Mouse (Mus musculus): ENCODE data around the gene Dpp3. TPM values are rescaled to one million over a fixed set of nuclear protein-coding genes. Genes with fewer than 3 reads are reported as not detected.
"Not testable (repeated sequence)": the region's sequence is repeated elsewhere in the genome, so short reads cannot be mapped to it uniquely, and the experiment has no call there.

Gene Dpp3
- total RNA-seq, 2 experiments from 2014 or later, result 25.8 to 28.4 TPM

DNA sequence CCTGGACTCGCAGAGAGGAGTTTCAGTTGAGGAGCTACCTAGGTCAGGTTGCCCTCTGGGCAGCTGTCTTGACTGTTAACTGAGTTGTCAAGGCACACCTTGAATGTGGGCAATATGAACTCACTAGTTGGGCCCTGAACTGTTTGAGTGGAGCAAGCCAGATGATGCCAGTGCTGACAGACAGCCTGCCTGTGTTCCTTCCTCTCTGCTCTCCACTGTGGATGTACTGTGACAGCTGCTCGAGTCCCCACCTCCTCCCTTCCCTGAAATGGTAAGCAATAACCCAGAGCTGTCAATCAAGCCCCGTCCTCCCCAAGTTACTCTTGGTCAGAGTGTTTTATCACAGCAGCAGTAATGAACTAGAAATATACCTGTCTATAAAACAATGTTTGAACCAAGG, 28.2 kb downstream of the Dpp3 start:
- no peak for DNase-seq
- intact Hi-C loops (cut with DNase I; ENCODE audit: low total_unique reads), result no loop called here

DNA sequence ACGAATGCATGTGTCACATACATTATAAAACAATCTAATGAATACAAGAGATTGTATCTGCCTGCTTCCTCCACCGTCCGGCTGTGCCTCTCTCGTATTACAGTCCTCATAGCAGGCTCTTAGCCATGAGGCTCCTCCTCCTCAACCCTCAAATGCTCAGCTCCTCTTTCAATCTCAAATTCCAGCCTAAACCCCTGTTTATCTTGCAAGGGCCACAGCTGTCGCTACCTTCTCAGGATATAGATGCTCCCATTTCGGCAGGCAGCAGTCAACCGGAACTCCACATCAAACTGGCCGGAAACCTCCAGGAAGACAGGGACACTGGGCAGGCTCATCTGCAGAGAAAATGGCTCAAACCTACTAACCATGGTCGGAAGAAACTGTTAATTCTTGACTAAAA, 29.1 kb downstream of the Dpp3 start:
- intact Hi-C loops (cut with DNase I; ENCODE audit: low total_unique reads), result no loop called here

DNA sequence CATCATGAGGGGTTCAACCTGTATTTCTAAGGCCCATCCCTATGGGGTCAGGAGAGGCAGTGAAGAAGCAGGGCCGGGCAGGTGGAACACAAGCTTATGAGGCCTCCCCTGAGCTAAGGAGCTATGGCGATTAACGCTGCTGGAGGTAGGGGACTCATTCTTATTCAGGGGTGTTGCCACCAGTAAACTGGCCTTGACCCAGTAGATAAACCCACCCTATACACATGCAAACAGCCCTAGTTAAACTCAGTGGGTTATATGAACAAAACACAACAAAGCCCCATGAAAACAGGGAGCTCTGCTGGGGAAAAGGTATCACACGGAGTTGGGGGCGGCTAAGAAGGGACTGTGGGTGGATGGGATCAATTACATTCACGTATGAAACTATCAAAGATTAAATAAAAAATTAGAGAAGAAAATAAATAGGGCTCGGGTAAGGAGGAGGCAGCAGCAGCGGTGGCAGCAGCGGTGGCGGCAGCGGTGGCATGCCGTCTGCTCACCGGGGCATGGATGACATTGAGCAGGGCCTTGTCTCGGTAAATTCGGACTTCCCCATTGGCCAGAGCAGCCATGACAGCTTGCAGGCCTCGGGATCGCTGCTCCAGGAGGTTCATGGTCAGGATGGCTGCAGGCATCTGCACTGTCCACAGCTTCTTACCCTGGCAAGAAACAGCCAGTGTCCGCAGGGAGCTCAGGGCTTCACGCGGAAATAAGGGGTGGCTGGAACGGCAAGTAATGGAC, 31.1 kb downstream of the Dpp3 start:
- intact Hi-C loops (cut with DNase I; ENCODE audit: low total_unique reads), result no loop called here
- no peak for DNase-seq

More for the DNA sequence above, 29.1 kb downstream of the Dpp3 start:
- no peak for DNase-seq

DNA sequence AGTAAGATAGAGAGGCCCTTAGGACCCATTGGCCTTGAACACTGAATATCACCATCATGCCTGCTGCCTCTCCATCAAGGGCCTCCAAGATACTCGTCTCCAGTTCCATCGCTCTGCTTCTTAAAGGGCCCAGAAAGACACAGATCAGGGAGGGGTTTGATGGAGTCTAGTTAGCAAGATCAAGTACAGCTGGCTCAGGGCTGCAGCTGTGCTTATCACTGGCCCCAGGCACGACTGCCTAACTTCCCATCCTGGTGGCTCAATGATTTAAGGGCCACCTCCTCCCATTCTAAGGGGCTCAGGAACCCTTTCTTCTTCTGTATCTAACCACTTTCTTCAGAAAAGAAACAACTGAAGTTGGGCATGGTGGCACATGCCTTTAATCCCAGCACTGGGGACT, 36.3 kb downstream of the Dpp3 start:
- intact Hi-C loops (cut with DNase I; ENCODE audit: low total_unique reads), result no loop called here
- DNase-seq, result no peak

DNA sequence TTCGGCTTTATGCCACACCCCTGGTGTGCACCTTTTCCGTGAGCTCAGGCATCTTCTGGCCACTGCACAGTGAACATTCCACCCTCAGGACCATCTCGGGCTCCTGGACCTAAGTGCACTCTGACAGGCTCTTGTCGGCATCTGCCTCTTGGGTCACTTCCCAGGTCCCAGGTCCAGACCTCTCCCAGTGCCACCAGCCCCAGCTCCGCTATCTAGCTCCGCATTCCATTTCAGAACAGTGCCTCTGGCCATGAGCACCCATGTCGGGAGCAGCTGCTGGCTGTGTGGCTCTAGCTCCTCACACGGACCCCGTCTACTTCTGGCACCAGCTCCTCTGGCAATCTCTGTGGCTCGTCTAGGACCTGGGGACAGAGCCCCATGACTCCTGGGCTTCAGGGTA, 38.3 kb downstream of the Dpp3 start:
- intact Hi-C loops (cut with DNase I; ENCODE audit: low total_unique reads), result no loop called here
- no peak for DNase-seq

DNA sequence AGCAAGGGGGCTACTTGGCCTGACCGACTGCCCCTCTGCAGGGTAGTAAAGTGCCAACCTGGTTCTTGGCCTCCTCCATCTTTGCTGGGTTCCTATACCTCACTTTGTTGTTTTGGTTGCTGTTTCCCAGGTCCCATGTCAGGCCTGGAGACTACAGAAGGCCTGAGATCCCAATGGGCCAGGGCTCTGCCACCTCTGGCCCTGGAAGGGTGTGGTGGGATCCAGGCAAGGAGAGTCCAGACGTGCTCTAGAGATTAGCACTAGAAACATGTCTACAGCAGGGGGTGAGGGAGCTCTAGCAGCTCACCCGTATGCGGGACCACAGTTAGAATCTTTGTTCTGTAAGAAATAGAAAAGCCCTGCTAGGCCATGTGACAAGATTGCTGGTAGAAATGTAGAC, 44.1 kb downstream of the Dpp3 start:
- intact Hi-C loops (cut with DNase I; ENCODE audit: low total_unique reads), result no loop called here
- no peak for DNase-seq

DNA sequence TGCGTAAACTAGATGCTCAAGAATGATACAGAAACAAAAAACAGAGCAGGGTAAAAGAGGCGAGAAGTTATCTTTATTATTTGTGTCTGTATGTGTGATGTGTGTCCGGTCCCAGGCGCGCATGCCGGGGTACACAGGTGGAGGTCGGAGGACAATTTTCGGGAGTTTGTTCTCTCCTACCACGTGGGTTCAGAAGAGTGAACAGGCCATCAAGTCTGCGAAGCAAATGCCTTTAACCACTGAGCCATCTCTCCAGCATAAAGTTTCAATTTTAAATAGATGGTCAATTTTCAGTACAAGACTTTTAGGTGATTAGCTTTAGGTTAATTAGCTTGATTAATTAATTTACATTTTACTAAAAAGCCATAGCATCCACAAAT, 48.8 kb downstream of the Dpp3 start:
- intact Hi-C loops (cut with DNase I; ENCODE audit: low total_unique reads), result no loop called here
- DNase-seq, result no peak

DNA sequence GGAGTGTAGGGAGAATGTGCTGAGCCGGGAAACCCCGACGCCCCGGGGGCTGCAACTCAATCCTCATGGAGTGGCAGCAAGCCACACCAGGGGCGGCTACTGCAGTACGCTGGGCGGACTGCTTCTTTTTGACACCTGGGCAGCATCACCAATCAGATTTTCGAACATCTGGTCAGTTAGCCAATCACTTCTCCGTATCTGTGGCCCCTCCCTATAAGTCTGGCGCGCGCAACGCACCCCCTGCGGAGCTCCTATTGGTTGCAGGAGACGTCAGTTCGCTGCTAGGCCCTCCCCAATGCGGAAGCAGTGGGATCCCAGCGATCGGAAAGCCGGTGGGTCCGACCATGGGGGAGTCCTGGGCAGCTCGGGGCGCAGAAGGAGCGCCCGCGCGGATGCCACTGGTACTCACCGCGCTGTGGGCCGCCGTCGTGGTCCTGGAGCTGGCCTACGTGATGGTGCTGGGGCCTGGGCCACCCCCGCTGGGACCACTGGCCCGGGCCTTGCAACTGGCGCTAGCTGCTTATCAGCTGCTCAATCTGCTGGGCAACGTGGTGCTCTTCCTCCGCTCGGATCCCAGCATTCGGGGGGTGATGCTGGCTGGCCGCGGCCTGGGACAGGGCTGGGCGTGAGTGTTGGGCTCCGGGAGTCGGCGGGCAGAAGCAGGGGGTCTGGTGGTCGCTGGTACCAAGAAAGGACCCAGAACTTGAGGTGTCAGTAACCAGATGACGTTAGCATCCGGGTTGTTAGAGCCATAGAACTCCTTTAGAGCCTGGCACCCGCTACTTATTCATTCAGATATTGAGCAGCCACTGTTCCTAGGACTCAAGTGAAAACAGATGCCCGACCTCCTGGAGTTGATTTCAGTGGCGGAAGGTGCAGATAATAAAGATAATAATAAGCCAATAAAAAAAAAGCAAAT, 49.4 kb downstream of the Dpp3 start, which contains the start of gene Zdhhc24:
Zdhhc24 (plus strand) TSS at position 264 of the 919 bp plus-strand sequence.
- peak; percentile 94 for DNase-seq
- intact Hi-C loops (cut with DNase I; ENCODE audit: low total_unique reads), result no loop called here

DNA sequence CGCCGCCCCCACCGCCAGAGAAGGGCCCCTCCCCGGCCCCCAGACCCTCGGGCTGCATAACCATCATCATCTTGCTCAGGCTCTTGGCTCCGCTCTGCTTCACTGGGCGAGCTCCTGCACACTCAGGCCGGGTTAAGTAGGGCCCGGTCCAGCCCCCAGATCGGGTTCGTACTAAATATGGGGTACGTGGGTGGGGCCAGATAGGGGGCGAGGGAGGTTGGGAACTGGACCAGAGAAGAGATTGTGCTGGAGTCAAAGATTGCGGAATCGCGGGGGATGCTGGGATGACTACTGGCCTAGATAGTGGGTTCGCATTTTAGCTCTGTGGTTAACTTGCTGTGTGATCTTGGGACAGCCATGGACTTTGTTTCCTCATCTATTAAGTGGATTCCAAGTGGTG, 50.3 kb downstream of the Dpp3 start, which contains the start of gene Actn3:
Actn3 (minus strand) TSS at position 125 of the 400 bp plus-strand sequence.
- DNase-seq, result peak; percentile 74
- intact Hi-C loops (cut with DNase I; ENCODE audit: low total_unique reads), result no loop called here

DNA sequence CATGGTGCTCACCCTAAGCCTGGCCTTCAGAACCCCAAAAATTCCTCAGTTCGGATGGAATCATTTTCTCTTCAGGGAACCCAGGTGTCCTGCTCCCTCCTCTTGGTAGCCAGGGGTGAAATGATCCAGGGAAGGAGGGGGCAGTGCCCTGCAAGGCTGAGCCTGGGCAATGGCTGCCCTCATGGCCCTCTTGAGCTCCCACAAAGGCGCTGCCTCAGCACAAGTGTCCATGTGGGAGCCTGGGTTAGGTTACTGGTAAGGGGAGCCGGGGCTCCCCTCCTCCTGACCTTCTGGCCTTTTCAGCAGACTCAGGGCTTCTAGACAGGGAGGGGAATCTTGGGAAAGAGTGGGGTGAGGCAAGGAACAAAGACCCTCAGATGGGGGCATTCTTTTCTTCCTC, 51.3 kb downstream of the Dpp3 start:
- DNase-seq, result peak; percentile 63
- intact Hi-C loops (cut with DNase I; ENCODE audit: low total_unique reads), result no loop called here

DNA sequence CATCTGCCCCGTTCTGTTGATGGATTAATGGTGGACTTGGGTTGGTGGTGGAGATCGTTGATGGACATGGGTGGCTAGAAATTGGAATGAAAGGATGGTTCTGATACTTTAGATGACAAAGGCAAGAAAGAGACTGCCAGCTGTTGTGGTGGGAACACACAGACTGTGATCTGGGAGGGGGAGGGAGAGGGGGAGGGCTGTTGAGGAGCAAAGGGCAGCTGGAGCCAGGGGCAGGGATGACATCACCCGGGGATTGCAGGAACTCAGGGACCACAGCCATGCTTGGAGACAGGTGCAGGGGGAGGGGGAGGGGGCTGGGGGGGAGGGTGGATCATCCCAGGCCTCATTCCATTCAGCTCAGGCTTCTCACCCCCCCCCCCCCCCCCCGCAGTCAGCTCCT, 51.8 kb downstream of the Dpp3 start:
- DNase-seq, result peak; percentile 59
- intact Hi-C loops (cut with DNase I; ENCODE audit: low total_unique reads), result no loop called here

DNA sequence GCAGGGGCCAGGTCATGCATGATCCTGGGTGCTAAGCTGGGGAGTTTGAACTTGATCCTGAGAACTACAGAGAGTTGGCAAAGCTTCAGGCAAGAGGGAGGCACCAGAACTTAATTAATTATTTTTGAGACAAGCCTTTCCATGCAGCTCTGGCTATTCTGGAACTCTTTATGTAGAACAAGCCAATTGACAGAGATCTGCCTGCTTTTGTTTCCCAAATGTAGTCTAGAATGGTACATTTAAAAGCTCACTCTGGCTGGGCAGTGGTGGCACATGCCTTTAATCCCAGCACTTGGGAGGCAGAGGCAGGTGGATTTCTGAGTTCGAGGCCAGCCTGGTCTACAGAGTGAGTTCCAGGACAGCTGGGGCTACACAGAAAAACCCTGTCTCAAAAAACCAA, 53.5 kb downstream of the Dpp3 start:
- DNase-seq; intact Hi-C loops (cut with DNase I; ENCODE audit: low total_unique reads): not testable (repeated sequence)

DNA sequence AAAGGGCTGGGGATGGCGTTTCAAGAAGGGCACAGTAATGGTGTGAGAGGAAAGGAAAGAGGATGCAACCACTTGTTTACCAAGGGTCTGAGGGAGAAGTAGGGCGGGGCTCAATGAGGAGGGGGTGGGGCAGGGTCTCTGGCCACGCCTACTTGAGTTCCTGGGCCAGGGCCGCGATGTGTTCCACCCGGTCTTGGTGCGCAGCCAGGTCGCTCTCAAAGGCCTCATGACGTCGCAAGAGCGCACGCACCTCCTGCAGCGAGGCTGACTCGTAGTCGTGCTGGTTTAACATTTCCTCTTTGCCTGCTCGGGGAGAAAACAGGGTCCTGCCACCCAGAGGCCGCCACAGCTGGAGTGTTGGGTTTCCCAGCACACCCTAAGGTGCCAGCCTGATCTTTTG, 62.9 kb downstream of the Dpp3 start:
- intact Hi-C loops (cut with DNase I; ENCODE audit: low total_unique reads), result no loop called here
- peak; percentile 46 for DNase-seq

DNA sequence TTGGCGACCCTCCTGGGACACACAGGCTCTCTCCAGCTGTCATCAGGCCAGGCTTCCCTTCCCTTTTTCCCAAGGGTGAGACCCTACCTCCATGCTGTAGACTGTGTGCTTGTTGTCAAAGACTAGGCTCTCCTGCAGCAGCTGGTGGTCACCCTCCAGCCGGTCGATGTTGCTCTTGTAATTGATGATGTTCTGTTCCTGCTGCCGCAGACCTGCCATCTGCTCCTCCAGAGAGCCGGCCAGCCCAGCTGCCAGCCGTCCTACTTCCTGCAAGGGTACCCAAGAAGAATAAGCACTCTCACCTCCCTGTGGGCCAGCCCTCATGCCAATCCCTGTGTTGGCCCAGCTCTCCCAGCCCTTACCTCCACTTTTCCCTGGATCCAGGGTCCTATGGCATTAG, 65.0 kb downstream of the Dpp3 start:
- no peak for DNase-seq
- intact Hi-C loops (cut with DNase I; ENCODE audit: low total_unique reads), result no loop called here

DNA sequence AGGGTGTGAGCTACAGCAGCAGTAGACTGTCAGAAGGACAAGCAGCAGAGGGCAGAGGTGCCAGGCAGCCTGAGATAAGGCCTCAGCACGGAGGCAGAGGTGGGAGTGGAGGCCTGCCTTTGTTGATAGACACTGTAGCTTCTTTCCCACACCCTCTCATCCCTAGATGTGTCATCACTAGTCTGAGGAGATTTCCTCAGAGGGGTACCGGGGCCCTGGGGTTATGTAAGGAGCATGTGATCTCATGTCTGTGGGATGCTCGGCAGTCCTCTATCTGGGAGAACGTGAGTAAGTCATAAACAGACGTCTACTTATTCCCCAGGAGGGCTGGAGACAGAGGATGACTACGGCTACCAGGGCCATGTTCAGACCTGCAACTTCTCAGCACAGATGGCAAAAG, 69.0 kb downstream of the Dpp3 start:
- DNase-seq, result no peak
- intact Hi-C loops (cut with DNase I; ENCODE audit: low total_unique reads), result no loop called here

Other genes starting within 250 kb of the Dpp3 start
- under 1 TPM; 0.12 to 0.71 TPM for gene Gm960, start 229.6 kb downstream of the Dpp3 start, total RNA-seq (2021)
- gene Sptbn2, start 217.1 kb downstream of the Dpp3 start, total RNA-seq (2021), result under 1 TPM; 0.23 to 0.40 TPM
- 1 to 10 TPM; 2.5 to 3.4 TPM for gene Rbm4b, start 171.8 kb downstream of the Dpp3 start, total RNA-seq (2021)
- gene Rbm4, start 134.4 kb downstream of the Dpp3 start, total RNA-seq (2021), result 10 to 100 TPM; 32.3 to 36.9 TPM
- 10 to 100 TPM in 1 of 2 experiments, 1 to 10 TPM in 1; 9.0 to 11.9 TPM for gene Gm21992, start 116.7 kb downstream of the Dpp3 start, total RNA-seq (2021)
- 10 to 100 TPM; 13.6 to 13.9 TPM for gene Rbm14, start 116.7 kb downstream of the Dpp3 start, total RNA-seq (2021)
- gene Ccs, start 89.0 kb downstream of the Dpp3 start, total RNA-seq (2021), result 10 to 100 TPM; 31.4 to 34.1 TPM
- gene Ccdc87, start 88.9 kb downstream of the Dpp3 start, total RNA-seq (2021), result not detected
- gene Ctsf, start 73.2 kb downstream of the Dpp3 start, total RNA-seq (2021), result 10 to 100 TPM; 29.5 to 38.2 TPM
- gene Actn3, start 50.4 kb downstream of the Dpp3 start, total RNA-seq (2021), result 1,000 to 10,000 TPM; 5,946 to 6,289 TPM
- 1 to 10 TPM; 3.3 to 3.7 TPM for gene Zdhhc24, start 49.6 kb downstream of the Dpp3 start, total RNA-seq (2021)
- gene Bbs1, start 21.7 kb downstream of the Dpp3 start, total RNA-seq (2021), result 1 to 10 TPM; 3.0 to 3.1 TPM
- under 1 TPM; 0.60 to 0.96 TPM for gene Peli3, start 14.8 kb upstream of the Dpp3 start, total RNA-seq (2021)
- gene Mrpl11, start 33.9 kb upstream of the Dpp3 start, total RNA-seq (2021), result 10 to 100 TPM; 51.5 to 52.3 TPM
- gene Npas4, start 62.0 kb upstream of the Dpp3 start, total RNA-seq (2021), result not detected
- 1 to 10 TPM; 4.9 to 6.5 TPM for gene Slc29a2, start 95.6 kb upstream of the Dpp3 start, total RNA-seq (2021)
- 10 to 100 TPM; 20.4 to 23.7 TPM for gene B4gat1, start 110.5 kb upstream of the Dpp3 start, total RNA-seq (2021)
- under 1 TPM; 0.43 to 0.89 TPM for gene AC124502.3, start 110.6 kb upstream of the Dpp3 start, total RNA-seq (2021)
- gene Brms1, start 113.1 kb upstream of the Dpp3 start, total RNA-seq (2021), result 10 to 100 TPM; 11.1 to 11.3 TPM
- 1 to 10 TPM in 1 of 2 experiments, under 1 TPM in 1; 0.55 to 1.1 TPM for gene Rin1, start 122.2 kb upstream of the Dpp3 start, total RNA-seq (2021)
- gene Cd248, start 139.8 kb upstream of the Dpp3 start, total RNA-seq (2021), result 10 to 100 TPM; 23.8 to 43.2 TPM
- gene Tmem151a, start 157.2 kb upstream of the Dpp3 start, total RNA-seq (2021), result under 1 TPM; 0.16 to 0.69 TPM
- gene Yif1a, start 160.3 kb upstream of the Dpp3 start, total RNA-seq (2021), result 10 to 100 TPM; 43.8 to 47.3 TPM
- gene Cnih2, start 170.2 kb upstream of the Dpp3 start, total RNA-seq (2021), result under 1 TPM; 0.14 to 0.40 TPM
- 100 to 1,000 TPM; 113 to 119 TPM for gene Rab1b, start 178.8 kb upstream of the Dpp3 start, total RNA-seq (2021)
- 10 to 100 TPM; 32.1 to 34.3 TPM for gene Klc2, start 190.3 kb upstream of the Dpp3 start, total RNA-seq (2021)